Mouse (Mus musculus) Muller cell, postnatal 12 days (primary cell): ENCODE data around the gene Gtf2f1.

ENCODE experiments used
- DNase-seq: peaks from one replicate; pipeline ENCODE4 v3.0.0-alpha.2; 2015; ENCODE audit errors: inconsistent ontology term

The Gtf2f1 gene

GRCm38 (mm10) chr17:56975391-56975790 is 35.7 kb downstream of the Gtf2f1 start:
- no peak for DNase-seq

GRCm38 (mm10) chr17:56974708-56975240 is 36.3 kb downstream of the Gtf2f1 start:
- no peak for DNase-seq

GRCm38 (mm10) chr17:56973956-56974707 is 37.0 kb downstream of the Gtf2f1 start:
- no peak for DNase-seq

- no peak for DNase-seq
Measured at GRCm38 (mm10) chr17:56970081-56970480, 41.0 kb downstream of the Gtf2f1 start.

- no peak for DNase-seq
Measured at GRCm38 (mm10) chr17:56969321-56969720, 41.8 kb downstream of the Gtf2f1 start.

- no peak for DNase-seq
Measured at GRCm38 (mm10) chr17:56963646-56964045, 47.4 kb downstream of the Gtf2f1 start.

- no peak for DNase-seq
Measured at GRCm38 (mm10) chr17:56962642-56963405, 48.3 kb downstream of the Gtf2f1 start.

- no peak for DNase-seq
Measured at GRCm38 (mm10) chr17:56961880-56962279, 49.2 kb downstream of the Gtf2f1 start.

- no peak for DNase-seq
Measured at GRCm38 (mm10) chr17:56958667-56959066, 52.4 kb downstream of the Gtf2f1 start.

- peak; percentile 7 for DNase-seq
Measured at GRCm38 (mm10) chr17:56957763-56958429, 53.2 kb downstream of the Gtf2f1 start.

GRCm38 (mm10) chr17:56954871-56955270 is 56.2 kb downstream of the Gtf2f1 start:
- no peak for DNase-seq
